Mouse (Mus musculus): ENCODE measurements around the gene Arpc3. TPM values are rescaled to one million over a fixed set of nuclear protein-coding genes. Genes with fewer than 3 reads are reported as not detected.
"Not testable (repeated sequence)": the region's sequence is repeated elsewhere in the genome, so short reads cannot be mapped to it uniquely, and the experiment has no call there.

The Arpc3 gene
- polyA plus RNA-seq, 1 experiment from 2014 or later = 64.5 TPM

GRCm38 (mm10) chr5:122451324-122451723, 59.6 kb downstream of the Arpc3 start:
- no peaks in the 10 kb centered on the region for H3K4me1 ChIP-seq (replicated peaks; ENCODE audit: control insufficient read depth, insufficient read depth, low read length)
- H3K36me3 ChIP-seq (ENCODE audit: control insufficient read depth, insufficient read depth, low read length) = peaks cover 8% of the 10 kb centered on the region; the same call in 1 of the 2 replicates
- H3K4me2 ChIP-seq (ENCODE audit: low read depth, low read length, severe bottlenecking) = no peak overlapping the region
- ATAC-seq (replicated peaks; ENCODE audit: low FRiP score) (no peak), DNase-seq (ENCODE audit: low spot score) (no peak)
- no peak overlapping the region for H3K9ac ChIP-seq (ENCODE audit: low read length)
- H3K9me3 ChIP-seq (ENCODE audit: control insufficient read depth, low read length) = no peaks in the 10 kb centered on the region
- no peaks in the 10 kb centered on the region for H3K27me3 ChIP-seq (ENCODE audit: control insufficient read depth, insufficient read depth, low read length)
- H3K4me3 ChIP-seq (ENCODE audit: low read depth, low read length) = no peak overlapping the region
- no peak overlapping the region for H3K27ac ChIP-seq (ENCODE audit: low read depth, low read length)
- 93% methylated on average over 5 of the region's 5 CpGs for WGBS

GRCm38 (mm10) chr5:122452194-122452593, 60.5 kb downstream of the Arpc3 start:
- WGBS = 86% methylated on average over 7 of the region's 7 CpGs
- no peaks in the 10 kb centered on the region for H3K9me3 ChIP-seq (ENCODE audit: control insufficient read depth, low read length)
- H3K4me1 ChIP-seq (replicated peaks; ENCODE audit: control insufficient read depth, insufficient read depth, low read length) = no peaks in the 10 kb centered on the region
- DNase-seq (ENCODE audit: low spot score) = no peak
- no peak overlapping the region for H3K4me3 ChIP-seq (ENCODE audit: low read depth, low read length)
- no peak overlapping the region for H3K4me2 ChIP-seq (ENCODE audit: low read depth, low read length, severe bottlenecking)
- H3K27me3 ChIP-seq (ENCODE audit: control insufficient read depth, insufficient read depth, low read length) = no peaks in the 10 kb centered on the region
- no peak for ATAC-seq (replicated peaks; ENCODE audit: low FRiP score)
- H3K27ac ChIP-seq (ENCODE audit: low read depth, low read length) = no peak overlapping the region
- H3K36me3 ChIP-seq (ENCODE audit: control insufficient read depth, insufficient read depth, low read length) = peaks cover 8% of the 10 kb centered on the region; the same call in 1 of the 2 replicates
- no peak overlapping the region for H3K9ac ChIP-seq (ENCODE audit: low read length)

GRCm38 (mm10) chr5:122453188-122453587, 61.5 kb downstream of the Arpc3 start:
- 89% methylated on average over 6 of the region's 6 CpGs for WGBS
- Histone ChIP-seq H3K27ac (ENCODE audit: low read depth, low read length) (no peak overlapping the region), H3K4me1 (replicated peaks; ENCODE audit: control insufficient read depth, insufficient read depth, low read length) (no peaks in the 10 kb centered on the region), H3K36me3 (ENCODE audit: control insufficient read depth, insufficient read depth, low read length) (peaks cover 9% of the 10 kb centered on the region), H3K9ac (ENCODE audit: low read length) (no peak overlapping the region), H3K4me2 (ENCODE audit: low read depth, low read length, severe bottlenecking) (no peak overlapping the region), H3K4me3 (ENCODE audit: low read depth, low read length) (no peak overlapping the region), H3K27me3 (ENCODE audit: control insufficient read depth, insufficient read depth, low read length) (no peaks in the 10 kb centered on the region), H3K9me3 (ENCODE audit: control insufficient read depth, low read length) (no peaks in the 10 kb centered on the region)
- no peak for ATAC-seq (replicated peaks; ENCODE audit: low FRiP score)
- DNase-seq (ENCODE audit: low spot score) = no peak

GRCm38 (mm10) chr5:122454442-122454841, 62.8 kb downstream of the Arpc3 start:
- Histone ChIP-seq H3K27ac (ENCODE audit: low read depth, low read length) (no peak overlapping the region), H3K4me2 (ENCODE audit: low read depth, low read length, severe bottlenecking) (no peak overlapping the region), H3K4me1 (replicated peaks; ENCODE audit: control insufficient read depth, insufficient read depth, low read length) (no peaks in the 10 kb centered on the region), H3K4me3 (ENCODE audit: low read depth, low read length) (no peak overlapping the region), H3K36me3 (ENCODE audit: control insufficient read depth, insufficient read depth, low read length) (peaks cover 17% of the 10 kb centered on the region), H3K9me3 (ENCODE audit: control insufficient read depth, low read length) (no peaks in the 10 kb centered on the region), H3K27me3 (ENCODE audit: control insufficient read depth, insufficient read depth, low read length) (no peaks in the 10 kb centered on the region), H3K9ac (ENCODE audit: low read length) (no peak overlapping the region)
- DNase-seq (ENCODE audit: low spot score) (no peak), ATAC-seq (replicated peaks; ENCODE audit: low FRiP score) (no peak)
- 88% methylated on average over 4 of the region's 4 CpGs for WGBS

- DNase-seq (ENCODE audit: low spot score) (no peak), ATAC-seq (replicated peaks; ENCODE audit: low FRiP score) (no peak)
- Histone ChIP-seq H3K4me1 (replicated peaks; ENCODE audit: control insufficient read depth, insufficient read depth, low read length) (no peaks in the 10 kb centered on the region), H3K27me3 (ENCODE audit: control insufficient read depth, insufficient read depth, low read length) (no peaks in the 10 kb centered on the region), H3K36me3 (ENCODE audit: control insufficient read depth, insufficient read depth, low read length) (peaks cover 20% of the 10 kb centered on the region), H3K27ac (ENCODE audit: low read depth, low read length) (no peak overlapping the region), H3K4me3 (ENCODE audit: low read depth, low read length) (no peak overlapping the region), H3K9ac (ENCODE audit: low read length) (no peak overlapping the region), H3K9me3 (ENCODE audit: control insufficient read depth, low read length) (no peaks in the 10 kb centered on the region), H3K4me2 (ENCODE audit: low read depth, low read length, severe bottlenecking) (no peak overlapping the region)
- WGBS = 96% methylated on average over 3 of the region's 3 CpGs
Observed at GRCm38 (mm10) chr5:122454883-122455282, 63.2 kb downstream of the Arpc3 start.

- ATAC-seq (replicated peaks; ENCODE audit: low FRiP score) (no peak), DNase-seq (ENCODE audit: low spot score) (no peak)
- Histone ChIP-seq H3K4me1 (replicated peaks; ENCODE audit: control insufficient read depth, insufficient read depth, low read length) (no peaks in the 10 kb centered on the region), H3K9ac (ENCODE audit: low read length) (no peak overlapping the region), H3K9me3 (ENCODE audit: control insufficient read depth, low read length) (no peaks in the 10 kb centered on the region), H3K4me3 (ENCODE audit: low read depth, low read length) (no peak overlapping the region), H3K27ac (ENCODE audit: low read depth, low read length) (no peak overlapping the region), H3K4me2 (ENCODE audit: low read depth, low read length, severe bottlenecking) (no peak overlapping the region), H3K27me3 (ENCODE audit: control insufficient read depth, insufficient read depth, low read length) (no peaks in the 10 kb centered on the region), H3K36me3 (ENCODE audit: control insufficient read depth, insufficient read depth, low read length) (peaks cover 26% of the 10 kb centered on the region)
- WGBS = 96% methylated on average over 3 of the region's 3 CpGs
Observed at GRCm38 (mm10) chr5:122455584-122455983, 63.9 kb downstream of the Arpc3 start.

GRCm38 (mm10) chr5:122457054-122457453, 65.4 kb downstream of the Arpc3 start:
- H3K4me3 ChIP-seq (ENCODE audit: low read depth, low read length); H3K9ac ChIP-seq (ENCODE audit: low read length); H3K27me3 ChIP-seq (ENCODE audit: control insufficient read depth, insufficient read depth, low read length); H3K9me3 ChIP-seq (ENCODE audit: control insufficient read depth, low read length); H3K4me2 ChIP-seq (ENCODE audit: low read depth, low read length, severe bottlenecking); H3K4me1 ChIP-seq (replicated peaks; ENCODE audit: control insufficient read depth, insufficient read depth, low read length); ATAC-seq (replicated peaks; ENCODE audit: low FRiP score); H3K27ac ChIP-seq (ENCODE audit: low read depth, low read length): not testable (repeated sequence)
- 92% methylated on average over 9 of the region's 9 CpGs for WGBS
- H3K36me3 ChIP-seq (ENCODE audit: control insufficient read depth, insufficient read depth, low read length) = peaks cover 37% of the 10 kb centered on the region
- DNase-seq (ENCODE audit: low spot score) = peak; percentile 41

- no peak overlapping the region for H3K27ac ChIP-seq (ENCODE audit: low read depth, low read length)
- 93% methylated on average over 4 of the region's 4 CpGs for WGBS
Observed at GRCm38 (mm10) chr5:122458066-122458465, 66.4 kb downstream of the Arpc3 start.

GRCm38 (mm10) chr5:122459335-122459734, 67.7 kb downstream of the Arpc3 start:
- Histone ChIP-seq H3K4me1 (replicated peaks; ENCODE audit: control insufficient read depth, insufficient read depth, low read length) (no peaks in the 10 kb centered on the region), H3K36me3 (ENCODE audit: control insufficient read depth, insufficient read depth, low read length) (peaks cover 39% of the 10 kb centered on the region), H3K9me3 (ENCODE audit: control insufficient read depth, low read length) (no peaks in the 10 kb centered on the region), H3K27me3 (ENCODE audit: control insufficient read depth, insufficient read depth, low read length) (no peaks in the 10 kb centered on the region), H3K27ac (ENCODE audit: low read depth, low read length) (no peak overlapping the region), H3K9ac (ENCODE audit: low read length) (no peak overlapping the region), H3K4me2 (ENCODE audit: low read depth, low read length, severe bottlenecking) (no peak overlapping the region), H3K4me3 (ENCODE audit: low read depth, low read length) (no peak overlapping the region)
- ATAC-seq (replicated peaks; ENCODE audit: low FRiP score) (no peak), DNase-seq (ENCODE audit: low spot score) (no peak)
- WGBS = 92% methylated on average over 5 of the region's 5 CpGs

More at GRCm38 (mm10) chr5:122458066-122458465, 66.4 kb downstream of the Arpc3 start:
- ATAC-seq (replicated peaks; ENCODE audit: low FRiP score) (no peak), DNase-seq (ENCODE audit: low spot score) (no peak)
- no peak overlapping the region for H3K4me3 ChIP-seq (ENCODE audit: low read depth, low read length)
- H3K9ac ChIP-seq (ENCODE audit: low read length) = no peak overlapping the region
- peaks cover 39% of the 10 kb centered on the region for H3K36me3 ChIP-seq (ENCODE audit: control insufficient read depth, insufficient read depth, low read length)
- H3K4me2 ChIP-seq (ENCODE audit: low read depth, low read length, severe bottlenecking) = no peak overlapping the region
- no peaks in the 10 kb centered on the region for H3K4me1 ChIP-seq (replicated peaks; ENCODE audit: control insufficient read depth, insufficient read depth, low read length)
- no peaks in the 10 kb centered on the region for H3K9me3 ChIP-seq (ENCODE audit: control insufficient read depth, low read length)
- no peaks in the 10 kb centered on the region for H3K27me3 ChIP-seq (ENCODE audit: control insufficient read depth, insufficient read depth, low read length)

Data from forebrain, embryonic 11.5 days (tissue).